Mouse (Mus musculus) forebrain, embryonic 14.5 days (tissue): Measurements from ENCODE around the gene Foxo3. TPM values are rescaled to one million over a fixed set of nuclear protein-coding genes. Genes with fewer than 3 reads are reported as not detected.

Experiments used
- ATAC-seq: fragments of 200-750 bp; cut with Nextera tagmentation; 2 replicates; pipeline ENCODE4 v1.8.0; 2017; ENCODE audit warnings: mild to moderate bottlenecking, moderate library complexity
- DNase-seq: peaks from one replicate; pipeline ENCODE4 v3.0.0-alpha.2; 2015; ENCODE audit warnings: low spot score
- H3K27ac ChIP-seq: fragments of 300-500 bp; sonication (generic); 2 replicates; pipeline ENCODE4 v1.5.1; 2014; ENCODE audit warnings: low read depth, mild to moderate bottlenecking, control low read depth, low read length, moderate library complexity
- H3K27me3 ChIP-seq: fragments of 300-500 bp; sonication (generic); replicated peaks from 2 replicates; pipeline ENCODE4 v1.6.1; 2014; ENCODE audit warnings: low read length, control low read depth, mixed read lengths; ENCODE audit not compliant: control insufficient read depth, insufficient read depth
- H3K36me3 ChIP-seq: fragments of 300-500 bp; sonication (generic); 2 replicates; pipeline ENCODE4 v1.6.1; 2014; ENCODE audit warnings: low read length, control low read depth; ENCODE audit not compliant: control insufficient read depth, insufficient read depth
- H3K4me1 ChIP-seq: fragments of 300-500 bp; sonication (generic); 2 replicates; pipeline ENCODE4 v1.6.1; 2014; ENCODE audit warnings: antibody characterized with exemption, low read length, control low read depth; ENCODE audit not compliant: control insufficient read depth, insufficient read depth
- H3K4me2 ChIP-seq: fragments of 300-500 bp; sonication (generic); 2 replicates; pipeline ENCODE4 v1.6.1; 2014; ENCODE audit warnings: mild to moderate bottlenecking, control low read depth, low read length
- H3K4me3 ChIP-seq: fragments of 300-500 bp; sonication (generic); 2 replicates; pipeline ENCODE4 v1.5.1; 2014; ENCODE audit warnings: low read depth, low read length, control low read depth
- H3K9ac ChIP-seq: fragments of 300-500 bp; sonication (generic); 2 replicates; pipeline ENCODE4 v1.6.1; 2014; ENCODE audit warnings: mild to moderate bottlenecking, low read length, control low read depth, moderate library complexity
- H3K9me3 ChIP-seq: fragments of 300-500 bp; sonication (generic); replicated peaks from 2 replicates; pipeline ENCODE4 v1.6.1; 2016; ENCODE audit warnings: low read length, control low read depth, mixed read lengths; ENCODE audit not compliant: control insufficient read depth
- WGBS: fragments of 180-500 bp; shearing (Covaris S2); extraction: QIAGEN DNeasy Blood & Tissue Kit; methylation state at CpG from one replicate; pipeline ENCODE4 v1.1.7; 2014; 5-methylcytosine and 5-hydroxymethylcytosine counted together
- polyA plus RNA-seq: library from polyadenylated mRNA; unstranded; fragments of >200 nt; fragmentation: Nextera tagmentation; extraction: Ambion mirVana; gene quantifications from 2 replicates; pipeline ENCODE4 v1.2.1, GENCODE M21; 2014

Gene Foxo3
- polyA plus RNA-seq, 1 experiment from 2014 or later, result 5.4 TPM

GRCm38 (mm10) chr10:42209809-42210208 lies 66.7 kb downstream of the Foxo3 start:
- WGBS, result 50% methylated on average over 6 of the region's 6 CpGs
- Histone ChIP-seq H3K27me3 (no peaks in the 10 kb centered on the region), H3K9ac (no peak overlapping the region), H3K36me3 (no peaks in the 10 kb centered on the region), H3K27ac (no peak overlapping the region), H3K4me3 (no peak overlapping the region), H3K4me1 (no peaks in the 10 kb centered on the region), H3K4me2 (no peak overlapping the region), H3K9me3 (no peaks in the 10 kb centered on the region)
- ATAC-seq (no peak), DNase-seq (peak; percentile 26)

- H3K36me3 ChIP-seq, result no peaks in the 10 kb centered on the region
These were observed 68.9 kb downstream of the Foxo3 start for GRCm38 (mm10) chr10:42207612-42208011.

GRCm38 (mm10) chr10:42204768-42205412 lies 71.7 kb downstream of the Foxo3 start:
- ATAC-seq (no peak), DNase-seq (no peak)
- Histone ChIP-seq H3K27me3 (no peaks in the 10 kb centered on the region), H3K36me3 (no peaks in the 10 kb centered on the region), H3K4me1 (peaks cover 2% of the 10 kb centered on the region; the same call in 1 of the 2 replicates), H3K9ac (no peak overlapping the region), H3K27ac (no peak overlapping the region), H3K4me3 (no peak overlapping the region), H3K9me3 (no peaks in the 10 kb centered on the region), H3K4me2 (no peak overlapping the region)
- 88% methylated on average over 20 of the region's 20 CpGs for WGBS

More at GRCm38 (mm10) chr10:42207612-42208011, 68.9 kb downstream of the Foxo3 start:
- no peak overlapping the region for H3K4me2 ChIP-seq
- no peaks in the 10 kb centered on the region for H3K9me3 ChIP-seq
- H3K4me3 ChIP-seq, result no peak overlapping the region
- no peak overlapping the region for H3K9ac ChIP-seq
- H3K4me1 ChIP-seq, result no peaks in the 10 kb centered on the region
- no peaks in the 10 kb centered on the region for H3K27me3 ChIP-seq
- WGBS, result 96% methylated on average over 12 of the region's 12 CpGs
- H3K27ac ChIP-seq, result no peak overlapping the region
- ATAC-seq (no peak), DNase-seq (no peak)

- Histone ChIP-seq H3K9me3 (no peaks in the 10 kb centered on the region), H3K9ac (no peak overlapping the region), H3K27me3 (no peaks in the 10 kb centered on the region), H3K4me2 (no peak overlapping the region), H3K4me1 (peaks cover 2% of the 10 kb centered on the region; the same call in 1 of the 2 replicates), H3K27ac (no peak overlapping the region), H3K4me3 (no peak overlapping the region), H3K36me3 (no peaks in the 10 kb centered on the region)
- 79% methylated on average over 18 of the region's 18 CpGs for WGBS
- ATAC-seq (no peak), DNase-seq (peak; percentile 22)
These were observed 73.0 kb downstream of the Foxo3 start for GRCm38 (mm10) chr10:42203321-42204155.

GRCm38 (mm10) chr10:42202561-42202960 lies 74.0 kb downstream of the Foxo3 start:
- no peak overlapping the region for H3K9ac ChIP-seq
- H3K36me3 ChIP-seq, result peaks cover under 1% of the 10 kb centered on the region; the same call in 1 of the 2 replicates
- no peak overlapping the region for H3K4me2 ChIP-seq
- H3K27ac ChIP-seq, result no peak overlapping the region
- H3K27me3 ChIP-seq, result no peaks in the 10 kb centered on the region
- peaks cover 2% of the 10 kb centered on the region; the same call in 1 of the 2 replicates for H3K4me1 ChIP-seq
- H3K9me3 ChIP-seq, result peaks cover 1% of the 10 kb centered on the region; the same call in 1 of the 2 replicates
- no peak overlapping the region for H3K4me3 ChIP-seq
- WGBS, result 84% methylated on average over 8 of the region's 8 CpGs
- ATAC-seq, result no peak
- no peak for DNase-seq

- DNase-seq (peak; percentile 30), ATAC-seq (no peak)
- Histone ChIP-seq H3K9me3 (peaks cover 7% of the 10 kb centered on the region; the same call in 1 of the 2 replicates), H3K27ac (no peak overlapping the region), H3K4me1 (peaks cover 2% of the 10 kb centered on the region; the same call in 1 of the 2 replicates), H3K9ac (no peak overlapping the region), H3K4me3 (no peak overlapping the region), H3K27me3 (no peaks in the 10 kb centered on the region), H3K36me3 (peaks cover 14% of the 10 kb centered on the region), H3K4me2 (no peak overlapping the region)
- WGBS, result 81% methylated on average over 3 of the region's 3 CpGs
These were observed 77.1 kb downstream of the Foxo3 start for GRCm38 (mm10) chr10:42199472-42199871.

GRCm38 (mm10) chr10:42198682-42199081 lies 77.9 kb downstream of the Foxo3 start:
- Histone ChIP-seq H3K9me3 (peaks cover 7% of the 10 kb centered on the region; the same call in 1 of the 2 replicates), H3K9ac (no peak overlapping the region), H3K27ac (no peak overlapping the region), H3K36me3 (peaks cover 14% of the 10 kb centered on the region), H3K4me1 (peaks cover 2% of the 10 kb centered on the region; the same call in 1 of the 2 replicates), H3K27me3 (no peaks in the 10 kb centered on the region), H3K4me2 (no peak overlapping the region), H3K4me3 (no peak overlapping the region)
- DNase-seq (no peak), ATAC-seq (no peak)
- 82% methylated on average over 3 of the region's 3 CpGs for WGBS

GRCm38 (mm10) chr10:42194784-42195183 lies 81.8 kb downstream of the Foxo3 start:
- Histone ChIP-seq H3K27me3 (no peaks in the 10 kb centered on the region), H3K27ac (no peak overlapping the region), H3K9me3 (peaks cover 7% of the 10 kb centered on the region; the same call in 1 of the 2 replicates), H3K9ac (no peak overlapping the region), H3K4me2 (no peak overlapping the region), H3K4me1 (no peaks in the 10 kb centered on the region), H3K36me3 (peaks cover 14% of the 10 kb centered on the region), H3K4me3 (no peak overlapping the region)
- DNase-seq, result no peak
- ATAC-seq, result no peak
- 91% methylated on average over 6 of the region's 6 CpGs for WGBS
